Mouse (Mus musculus): ENCODE results near the gene Zbtb20.

GRCm38 (mm10) chr16:43434941-43435340, 559.3 kb downstream of the Zbtb20 start:
- TF ChIP-seq CTCF (IDR thresholded peaks at IDR 0.05; ENCODE audit: extremely low read depth, insufficient read length, insufficient replicate concordance, low read depth, low read length), result peak; percentile 30; the same call in 1 of the 2 replicates
- no peak for TF ChIP-seq POLR2A (IDR thresholded peaks at IDR 0.05; ENCODE audit: low read depth, low read length)

All from small intestine, adult 2 months (tissue).